Mouse (Mus musculus) heart, embryonic 10.5 days (tissue): ENCODE results near the gene Ncapd3. TPM values are rescaled to one million over a fixed set of nuclear protein-coding genes. Genes with fewer than 3 reads are reported as not detected.

Source experiments
- DNase-seq: peaks from one replicate; pipeline ENCODE4 v3.0.0-alpha.2; 2017; ENCODE audit warnings: low spot score
- H3K27ac ChIP-seq: fragments of 300-500 bp; sonication (generic); 2 replicates; pipeline ENCODE4 v1.5.1; 2016; ENCODE audit warnings: mild to moderate bottlenecking
- H3K27me3 ChIP-seq: fragments of 300-500 bp; sonication (generic); 2 replicates; pipeline ENCODE4 v1.6.1; 2016; ENCODE audit warnings: mild to moderate bottlenecking; ENCODE audit not compliant: poor library complexity, insufficient read depth, severe bottlenecking
- H3K36me3 ChIP-seq: fragments of 300-500 bp; sonication (generic); 2 replicates; pipeline ENCODE4 v1.6.1; 2016; ENCODE audit warnings: mild to moderate bottlenecking, moderate library complexity
- H3K4me1 ChIP-seq: fragments of 300-500 bp; sonication (generic); 2 replicates; pipeline ENCODE4 v1.6.1; 2016; ENCODE audit warnings: mild to moderate bottlenecking
- H3K4me3 ChIP-seq: fragments of 300-500 bp; sonication (generic); 2 replicates; pipeline ENCODE4 v1.5.1; 2016; ENCODE audit warnings: mild to moderate bottlenecking, moderate library complexity
- H3K9me3 ChIP-seq: fragments of 300-500 bp; sonication (generic); 2 replicates; pipeline ENCODE4 v1.6.1; 2016; ENCODE audit warnings: mild to moderate bottlenecking, moderate library complexity
- WGBS: fragments of 180-500 bp; shearing (Covaris S2); methylation state at CpG from one replicate; pipeline ENCODE4 v1.1.7; 2016; 5-methylcytosine and 5-hydroxymethylcytosine counted together
- polyA plus RNA-seq: library from polyadenylated mRNA; unstranded; fragments of >200 nt; fragmentation: Nextera tagmentation; extraction: Ambion mirVana; gene quantifications from 2 replicates; pipeline ENCODE4 v1.2.1, GENCODE M21; 2016

The Ncapd3 gene
- polyA plus RNA-seq, 1 experiment from 2014 or later: 28.3 TPM

DNA sequence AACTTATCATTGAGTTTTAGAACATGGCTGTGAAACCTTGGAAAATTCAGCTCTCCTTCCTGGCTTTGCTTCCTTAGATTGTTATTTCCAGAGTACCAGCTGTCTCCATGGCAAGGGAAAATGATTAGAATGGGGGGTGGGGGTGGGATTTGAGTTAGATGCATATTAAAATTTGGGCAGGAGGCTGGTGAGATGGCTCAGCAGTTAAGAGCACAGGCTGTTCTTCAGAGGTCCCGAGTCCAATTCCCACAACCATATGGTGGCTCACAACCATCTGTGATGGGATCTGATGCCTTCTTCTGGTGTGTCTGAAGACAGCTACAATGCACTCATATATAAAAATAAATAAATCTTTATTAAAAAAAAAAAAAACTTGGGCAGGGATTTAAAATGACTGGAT is 24.0 kb upstream of the Ncapd3 start:
- H3K4me1 ChIP-seq: peaks cover 3% of the 10 kb centered on the region
- no peaks in the 10 kb centered on the region for H3K27me3 ChIP-seq
- 81% methylated on average over 1 of the region's 1 CpGs for WGBS
- peaks cover 83% of the 10 kb centered on the region for H3K36me3 ChIP-seq
- peak; percentile 22 for DNase-seq
- no peak overlapping the region for H3K27ac ChIP-seq
- no peaks in the 10 kb centered on the region for H3K9me3 ChIP-seq
- no peak overlapping the region for H3K4me3 ChIP-seq

GRCm38 (mm10) chr9:27006866-27007265 is 23.1 kb upstream of the Ncapd3 start:
- H3K27ac ChIP-seq: no peak overlapping the region
- peak; percentile 66 for DNase-seq
- 89% methylated on average over 5 of the region's 5 CpGs for WGBS
- no peak overlapping the region for H3K4me3 ChIP-seq
- no peaks in the 10 kb centered on the region for H3K27me3 ChIP-seq
- H3K36me3 ChIP-seq: peaks cover 92% of the 10 kb centered on the region
- no peaks in the 10 kb centered on the region for H3K4me1 ChIP-seq
- no peaks in the 10 kb centered on the region for H3K9me3 ChIP-seq

DNA sequence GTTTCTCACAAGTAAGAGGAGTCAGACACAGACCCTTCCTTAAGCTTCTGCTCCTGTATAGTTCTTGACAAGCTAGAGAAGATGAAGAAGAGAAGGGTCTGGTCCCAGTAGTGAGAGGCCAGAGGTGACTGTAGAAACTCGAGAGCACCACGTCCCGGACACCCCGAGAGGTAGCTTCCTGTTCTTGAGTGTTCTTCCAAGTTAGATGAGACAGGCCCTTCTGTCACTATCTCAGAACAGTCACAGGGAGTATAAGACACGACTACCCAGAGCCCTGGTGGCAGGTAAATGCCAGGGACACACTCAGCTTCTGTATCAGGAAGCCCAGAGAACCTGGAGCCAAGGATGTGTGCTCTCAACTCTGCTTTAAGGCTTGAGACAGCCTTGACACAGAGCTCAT is 20.7 kb upstream of the Ncapd3 start:
- no peaks in the 10 kb centered on the region for H3K27me3 ChIP-seq
- 74% methylated on average over 5 of the region's 5 CpGs for WGBS
- no peak overlapping the region for H3K27ac ChIP-seq
- peak; percentile 58 for DNase-seq
- no peaks in the 10 kb centered on the region for H3K9me3 ChIP-seq
- H3K36me3 ChIP-seq: peaks cover 96% of the 10 kb centered on the region
- H3K4me3 ChIP-seq: no peak overlapping the region
- H3K4me1 ChIP-seq: no peaks in the 10 kb centered on the region

GRCm38 (mm10) chr9:27011572-27011971 is 18.4 kb upstream of the Ncapd3 start:
- H3K36me3 ChIP-seq: peaks cover 96% of the 10 kb centered on the region
- no peak for DNase-seq
- H3K27me3 ChIP-seq: no peaks in the 10 kb centered on the region
- no peak overlapping the region for H3K27ac ChIP-seq
- H3K4me1 ChIP-seq: no peaks in the 10 kb centered on the region
- H3K4me3 ChIP-seq: no peak overlapping the region
- no peaks in the 10 kb centered on the region for H3K9me3 ChIP-seq
- WGBS: 91% methylated on average over 4 of the region's 4 CpGs

DNA sequence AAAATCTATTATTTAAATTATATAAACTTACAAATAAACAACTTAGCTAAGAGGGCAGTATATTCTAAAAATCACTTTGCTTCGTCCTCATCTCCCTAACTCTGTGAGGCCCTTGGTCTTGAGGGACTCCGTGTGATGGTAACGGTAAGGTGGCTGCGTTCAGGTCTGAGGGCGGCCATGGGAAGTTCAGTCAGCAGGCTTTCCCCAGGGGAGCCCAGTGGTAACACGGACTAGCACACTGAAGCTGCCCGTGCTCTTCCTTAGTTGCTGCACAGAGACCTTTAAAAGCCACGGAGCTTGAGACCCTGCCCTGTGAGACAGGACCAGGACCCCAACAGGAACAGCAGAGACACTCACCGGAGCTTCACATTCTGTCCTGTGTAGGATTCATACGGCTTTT is 11.0 kb upstream of the Ncapd3 start:
- Histone ChIP-seq H3K9me3 (no peaks in the 10 kb centered on the region), H3K27me3 (no peaks in the 10 kb centered on the region), H3K36me3 (peaks cover 57% of the 10 kb centered on the region), H3K27ac (no peak overlapping the region), H3K4me3 (no peak overlapping the region), H3K4me1 (no peaks in the 10 kb centered on the region)
- no peak for DNase-seq
- WGBS: 94% methylated on average over 10 of the region's 10 CpGs

- Histone ChIP-seq H3K4me3 (no peak overlapping the region), H3K4me1 (peaks cover 8% of the 10 kb centered on the region), H3K27ac (no peak overlapping the region), H3K9me3 (no peaks in the 10 kb centered on the region), H3K36me3 (peaks cover 20% of the 10 kb centered on the region), H3K27me3 (no peaks in the 10 kb centered on the region)
- no peak for DNase-seq
- 81% methylated on average over 4 of the region's 4 CpGs for WGBS
Observed at GRCm38 (mm10) chr9:27023681-27024080, 6.3 kb upstream of the Ncapd3 start.

DNA sequence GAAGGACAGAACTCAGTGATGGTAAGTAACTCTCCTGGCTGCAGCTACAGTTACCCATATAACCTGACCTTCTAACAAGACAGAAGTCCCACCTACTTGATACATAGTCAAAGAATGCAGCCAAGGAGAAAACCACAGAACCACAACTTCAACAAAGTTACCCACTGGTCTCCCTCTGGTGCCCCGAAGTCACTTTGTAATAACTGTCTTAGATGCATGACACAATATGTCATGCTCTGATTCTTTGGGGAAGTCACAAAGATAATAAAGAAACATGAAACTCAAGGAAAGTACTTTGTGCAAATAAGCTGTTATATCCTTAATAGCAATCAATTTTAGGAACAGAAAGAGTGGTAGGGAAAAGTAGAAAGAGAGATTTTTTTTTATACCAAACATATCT is 3.3 kb upstream of the Ncapd3 start:
- H3K27me3 ChIP-seq: no peaks in the 10 kb centered on the region
- peaks cover 7% of the 10 kb centered on the region; the same call in 1 of the 2 replicates for H3K36me3 ChIP-seq
- no peak for DNase-seq
- peaks cover 14% of the 10 kb centered on the region for H3K4me1 ChIP-seq
- WGBS: 86% methylated on average over 1 of the region's 1 CpGs
- H3K27ac ChIP-seq: no peak overlapping the region
- no peak overlapping the region for H3K4me3 ChIP-seq
- H3K9me3 ChIP-seq: no peaks in the 10 kb centered on the region

DNA sequence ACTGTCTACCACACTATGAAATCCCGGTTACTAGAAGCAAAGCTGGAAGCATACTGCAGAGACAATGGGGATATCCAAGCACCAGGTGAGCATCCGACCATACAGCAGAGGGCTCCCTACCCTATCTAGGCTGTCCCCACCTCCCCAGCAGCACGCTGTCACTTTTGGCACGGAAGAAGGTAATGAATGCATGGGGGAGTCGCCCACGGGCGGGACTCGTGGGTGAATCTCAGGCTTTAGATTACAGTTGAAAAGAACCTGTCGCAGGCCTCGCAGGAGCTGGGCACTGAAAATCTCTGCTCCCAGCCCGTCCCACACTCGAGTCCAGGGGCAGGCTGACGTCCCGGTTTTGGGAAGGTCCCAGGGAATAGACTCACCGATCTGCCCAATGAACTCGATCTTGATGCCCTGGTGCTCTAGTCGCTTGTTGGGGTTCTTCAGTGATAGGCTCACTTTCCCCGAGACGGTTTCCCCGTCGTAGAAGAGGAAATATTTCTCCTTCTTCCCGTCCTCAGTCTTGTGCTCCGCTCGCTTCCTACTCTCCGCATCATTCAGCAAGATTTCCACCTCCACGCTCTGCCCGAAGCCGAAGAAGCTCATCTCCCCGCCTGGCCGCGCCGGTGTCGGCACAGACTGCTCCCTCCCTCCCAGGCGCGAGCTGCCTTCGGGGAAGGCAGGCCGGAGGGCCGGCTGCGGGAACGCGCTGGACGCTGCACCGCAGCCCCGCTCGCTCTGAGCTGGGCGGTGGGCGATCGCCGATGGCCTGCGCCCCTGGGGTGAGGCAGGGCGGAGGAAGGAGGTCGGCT is 750 bp upstream of the Ncapd3 start:
- WGBS: under 1% methylated on average over 52 of the region's 52 CpGs
- H3K4me1 ChIP-seq: peaks cover 22% of the 10 kb centered on the region
- H3K36me3 ChIP-seq: 0 out of 2 replicates have a peak, but pooled peaks cover 4% of the 10 kb centered on the region
- no peaks in the 10 kb centered on the region for H3K9me3 ChIP-seq
- DNase-seq: peak; percentile 81
- H3K27me3 ChIP-seq: no peaks in the 10 kb centered on the region
- peak overlapping the region; percentile 89 for H3K27ac ChIP-seq
- peak overlapping the region; percentile 75 for H3K4me3 ChIP-seq

- no peak for DNase-seq
- WGBS: under 1% methylated on average over 17 of the region's 17 CpGs
- Histone ChIP-seq H3K36me3 (0 out of 2 replicates have a peak, but pooled peaks cover 4% of the 10 kb centered on the region), H3K4me1 (peaks cover 22% of the 10 kb centered on the region), H3K27me3 (no peaks in the 10 kb centered on the region), H3K27ac (peak overlapping the region; percentile 89), H3K4me3 (peak overlapping the region; percentile 75), H3K9me3 (no peaks in the 10 kb centered on the region)
Observed at GRCm38 (mm10) chr9:27030763-27031100, 757 bp downstream of the Ncapd3 start.

GRCm38 (mm10) chr9:27043892-27044291 is 13.9 kb downstream of the Ncapd3 start:
- Histone ChIP-seq H3K27me3 (no peaks in the 10 kb centered on the region), H3K4me3 (no peak overlapping the region), H3K27ac (no peak overlapping the region), H3K4me1 (no peaks in the 10 kb centered on the region), H3K36me3 (peaks cover 96% of the 10 kb centered on the region), H3K9me3 (no peaks in the 10 kb centered on the region)
- DNase-seq: no peak
- WGBS: 95% methylated on average over 5 of the region's 5 CpGs

DNA sequence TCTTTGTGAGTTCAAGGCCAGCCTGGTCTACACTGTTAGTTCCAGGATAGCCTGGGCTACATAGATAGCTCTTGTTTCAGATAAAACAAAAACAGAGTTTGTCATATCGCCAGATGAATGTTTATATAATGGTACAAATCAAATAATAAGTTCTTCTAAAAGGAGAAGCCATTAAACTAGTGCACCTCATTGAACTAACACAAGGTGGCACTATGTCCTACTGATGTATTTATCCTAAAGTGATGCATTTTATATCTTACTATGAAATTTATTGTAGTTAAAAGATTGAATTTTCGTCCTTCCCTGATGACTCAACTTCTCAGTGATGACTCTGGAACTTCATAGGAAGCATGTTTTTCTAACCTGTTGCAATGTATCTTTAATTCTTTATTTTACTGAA is 19.5 kb downstream of the Ncapd3 start:
- Histone ChIP-seq H3K9me3 (no peaks in the 10 kb centered on the region), H3K4me1 (no peaks in the 10 kb centered on the region), H3K27ac (no peak overlapping the region), H3K36me3 (peaks cover 88% of the 10 kb centered on the region), H3K4me3 (no peak overlapping the region), H3K27me3 (no peaks in the 10 kb centered on the region)
- DNase-seq: no peak
- 88% methylated on average over 2 of the region's 2 CpGs for WGBS

DNA sequence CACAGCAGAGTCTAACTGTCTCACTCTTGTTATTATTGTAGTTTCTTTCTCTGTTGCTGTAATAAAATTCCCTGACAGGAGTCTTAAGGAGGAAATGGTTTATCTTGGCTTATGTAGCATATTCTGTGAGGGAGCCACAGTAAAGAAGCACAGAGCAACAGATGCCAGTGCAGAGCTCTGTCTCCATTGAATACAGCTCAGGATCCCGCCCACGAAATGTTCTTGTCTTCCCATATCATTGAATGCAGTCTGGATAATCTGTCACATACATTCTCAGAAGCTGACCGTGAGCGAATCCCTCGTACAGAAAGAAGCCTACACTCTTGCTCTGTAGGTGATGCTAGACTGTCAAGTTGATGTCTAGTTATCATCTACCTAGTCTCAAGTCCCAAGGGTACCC is 28.4 kb downstream of the Ncapd3 start:
- no peak for DNase-seq
- Histone ChIP-seq H3K4me3 (no peak overlapping the region), H3K27ac (no peak overlapping the region), H3K4me1 (no peaks in the 10 kb centered on the region), H3K27me3 (no peaks in the 10 kb centered on the region), H3K36me3 (peaks cover 90% of the 10 kb centered on the region), H3K9me3 (no peaks in the 10 kb centered on the region)
- 92% methylated on average over 5 of the region's 5 CpGs for WGBS

DNA sequence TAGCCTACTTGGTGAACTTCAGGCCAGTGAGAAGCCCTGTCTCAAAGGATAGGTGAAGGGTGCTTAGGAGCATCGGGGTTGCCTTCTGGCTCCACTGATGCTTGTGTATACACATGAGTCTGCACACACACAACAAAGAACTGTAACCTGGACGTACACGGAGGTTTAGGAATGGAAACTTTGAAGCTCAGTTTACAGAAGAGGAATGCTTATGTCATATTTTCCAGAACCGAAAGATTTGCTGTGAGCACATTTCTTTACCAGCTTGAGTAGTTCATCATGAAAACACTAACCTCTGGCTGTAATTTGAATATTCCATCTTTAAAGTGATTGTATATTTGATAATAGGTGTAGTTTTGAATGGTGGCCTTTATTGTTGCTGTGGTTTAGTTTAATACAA is 40.9 kb downstream of the Ncapd3 start:
- no peaks in the 10 kb centered on the region for H3K27me3 ChIP-seq
- no peak overlapping the region for H3K4me3 ChIP-seq
- no peak overlapping the region for H3K27ac ChIP-seq
- no peaks in the 10 kb centered on the region; the same call in 1 of the 2 replicates for H3K4me1 ChIP-seq
- 86% methylated on average over 4 of the region's 4 CpGs for WGBS
- no peak for DNase-seq
- peaks cover 88% of the 10 kb centered on the region for H3K36me3 ChIP-seq
- no peaks in the 10 kb centered on the region for H3K9me3 ChIP-seq

GRCm38 (mm10) chr9:27074677-27075076 is 44.7 kb downstream of the Ncapd3 start:
- Histone ChIP-seq H3K4me1 (no peaks in the 10 kb centered on the region; the same call in 1 of the 2 replicates), H3K4me3 (no peak overlapping the region), H3K27ac (no peak overlapping the region), H3K36me3 (peaks cover 70% of the 10 kb centered on the region), H3K9me3 (no peaks in the 10 kb centered on the region), H3K27me3 (no peaks in the 10 kb centered on the region)
- DNase-seq: no peak
- WGBS: 79% methylated on average over 1 of the region's 1 CpGs
